14 mouse cellular contexts compared by ENCODE assay signal in the genomic region with DNA sequence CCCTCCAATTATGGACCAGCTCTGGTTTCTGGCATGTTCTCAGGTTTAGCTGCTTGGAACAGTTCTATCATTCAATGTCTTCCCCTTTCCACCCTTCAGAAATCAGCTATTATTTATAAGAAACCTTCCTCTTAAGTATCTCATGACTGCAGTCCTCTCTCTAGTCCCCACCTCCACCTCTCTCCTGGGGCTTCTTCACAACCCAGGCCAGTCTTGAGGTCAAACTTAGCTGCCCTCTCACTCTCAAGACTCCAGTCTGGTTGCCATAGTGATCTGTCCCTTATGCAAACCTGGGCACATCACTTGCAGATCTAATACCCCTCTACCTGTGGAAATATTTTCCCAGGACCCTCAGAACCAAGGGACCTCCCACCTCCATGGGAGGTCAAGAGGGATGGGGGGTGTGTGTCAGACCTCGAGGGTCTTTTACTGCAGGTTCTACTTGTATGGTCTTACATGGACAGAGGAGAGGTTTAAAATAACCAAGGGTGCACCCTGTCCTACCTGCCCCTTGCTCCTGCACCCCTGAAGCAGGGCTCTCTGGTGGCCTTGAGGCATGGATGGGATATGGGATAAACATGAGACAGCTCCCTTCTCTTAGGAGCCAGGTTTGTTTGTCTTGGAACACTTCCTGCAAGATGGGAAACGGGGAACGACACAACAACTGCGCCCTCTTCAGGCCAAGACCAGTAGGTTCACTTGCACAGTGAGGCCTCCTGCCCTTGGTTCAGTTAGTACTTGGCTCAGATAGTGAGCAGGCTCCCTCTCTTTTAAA. TPM values are rescaled to one million over a fixed set of nuclear protein-coding genes. Genes with fewer than 3 reads are reported as not detected.
DNase-seq lines count a peak whose midpoint lies in the region; TF ChIP-seq lines count a peak whose summit lies in the region.
"Not testable (repeated sequence)": the region's sequence is repeated elsewhere in the genome, so short reads cannot be mapped to it uniquely, and the experiment has no call there.
"Had no signal": no experiment of that assay in that cellular context is flagged by ENCODE, and none has a peak within 500 bp of the region (broad histone marks: within the 10 kb centered on the region; RNA-seq: fewer than 3 reads in every experiment).

No protein-coding gene starts in this region.

- TF ChIP-seq POLR2A in lung, adult 2 months (IDR thresholded peaks at IDR 0.05; ENCODE audit: borderline replicate concordance, extremely low read depth, low read depth, low read length) = not testable (repeated sequence)

- H3K4me3 ChIP-seq in lung, adult 2 months (replicated peaks; ENCODE audit: extremely low read depth, low read depth, low read length) = not testable (repeated sequence)

- TF ChIP-seq CTCF in lung, adult 2 months (IDR thresholded peaks at IDR 0.05; ENCODE audit: insufficient read depth, low read length) = not testable (repeated sequence)

- H3K4me1 ChIP-seq in lung, adult 2 months (ENCODE audit: control insufficient read depth, insufficient read depth, low read length) = not testable (repeated sequence)

- peak; percentile 30 for DNase-seq in adrenal gland, adult 8-10 months
- peak; percentile 53 for DNase-seq in gastrocnemius, adult 18-20 months (ENCODE audit: low spot score)
- DNase-seq in heart, adult 11 months = peak; percentile 98
- peak; percentile 56 for DNase-seq in kidney, adult 9 months
- DNase-seq in lung, adult 2 months = peak; percentile 59
- peak; percentile 36 to 55 for DNase-seq in spleen, postnatal 10 days (ENCODE audit: low spot score in 2 of 2)
- DNase-seq in thymus, postnatal 4 days = peak; percentile 32

- 45% methylated on average over 4 of the region's 4 CpGs for WGBS in lung, adult 2 months

RNA-seq across cellular contexts. Expression of gene 4930467E23Rik, which starts 24.7 kb away (rescaled TPM):
- total RNA-seq in adrenal gland, adult 8-10 months (2022) = 1 to 10 TPM in 1 of 4 experiments, under 1 TPM in 1, not detected in 2; 0.46 to 2.2 TPM
- total RNA-seq in gastrocnemius, adult 18-20 months (2021) = not detected
- not detected in 2 replicates for polyA plus RNA-seq in lung, adult 2 months (2012; rRNA removed)
- total RNA-seq: layer of hippocampus, postnatal 10 days had no signal
- polyA plus RNA-seq: C2C12; hindbrain, embryonic 13.5 days; limb, embryonic 13.5 days; liver, embryonic 15.5 days; midbrain, embryonic 12.5 days; neural tube, embryonic 14.5 days had no signal

Comparison
In these comparisons a context has a peak if more than half of its experiments do, and no peak if none do; other contexts are left out.
1. DNase-seq: peak in every context shown above with its lines; median percentile 98 in heart, adult 11 months; 59 in lung, adult 2 months; 56 in kidney, adult 9 months; 53 in gastrocnemius, adult 18-20 months; 46 in spleen, postnatal 10 days; 32 in thymus, postnatal 4 days; 30 in adrenal gland, adult 8-10 months.